Mouse (Mus musculus) cortical plate, adult 2 months (tissue): Measurements from ENCODE around the gene Gm10772.

ENCODE experiments used
- CTCF ChIP-seq: fragments of 200-500 bp; IDR thresholded peaks from 2 replicates; pipeline ENCODE4 v1.5.1; 2011; ENCODE audit warnings: mild to moderate bottlenecking, control low read depth, low read length; ENCODE audit not compliant: insufficient read depth; ENCODE audit errors: extremely low read depth
- POLR2A ChIP-seq: fragments of 200-500 bp; IDR thresholded peaks from 2 replicates; pipeline ENCODE4 v1.6.1; 2011; ENCODE audit warnings: mild to moderate bottlenecking, low read length, control low read depth; ENCODE audit not compliant: insufficient read depth; ENCODE audit errors: extremely low read depth

GRCm38 (mm10) chr13:66214349-66214748 lies 13.0 kb downstream of the Gm10772 start:
- TF ChIP-seq CTCF: no peak
- TF ChIP-seq POLR2A: no peak
